Mouse (Mus musculus) 416B (cell line): Measurements from ENCODE around the gene Zfp113.

Source experiments
- DNase-seq: peaks from one replicate; pipeline ENCODE4 v3.0.0; 2011; ENCODE audit warnings: low read depth

Gene Zfp113

GRCm38 (mm10) chr5:138155443-138155976 lies at the start of gene Zfp113:
TSS of gene Zfp113 (minus strand) at chr5:138155744.
- peak; percentile 99 for DNase-seq

GRCm38 (mm10) chr5:138202086-138202485 lies 46.5 kb upstream of the Zfp113 start:
- DNase-seq = no peak

GRCm38 (mm10) chr5:138199576-138199975 lies 44.0 kb upstream of the Zfp113 start:
- DNase-seq = peak; percentile 53

- peak; percentile 61 for DNase-seq
Observed at GRCm38 (mm10) chr5:138195463-138195862, 39.9 kb upstream of the Zfp113 start.

- peak; percentile 71 for DNase-seq
Observed at GRCm38 (mm10) chr5:138194755-138195345, 39.3 kb upstream of the Zfp113 start.

- peak; percentile 97 for DNase-seq
Observed at GRCm38 (mm10) chr5:138193771-138194727, 38.5 kb upstream of the Zfp113 start, which contains the start of gene Mblac1. TSS of gene Mblac1 (plus strand) at chr5:138194314.

GRCm38 (mm10) chr5:138187661-138188306 lies 32.2 kb upstream of the Zfp113 start:
- peak; percentile 92 for DNase-seq

GRCm38 (mm10) chr5:138186950-138187638 lies 31.6 kb upstream of the Zfp113 start, which contains the start of the genes Taf6 and Cnpy4:
TSS of gene Taf6 (minus strand) at chr5:138187451.
TSS of gene Cnpy4 (plus strand) at chr5:138187485.
- DNase-seq = peak; percentile 94

GRCm38 (mm10) chr5:138173217-138173616 lies 17.7 kb upstream of the Zfp113 start:
- peak; percentile 90 for DNase-seq

GRCm38 (mm10) chr5:138171695-138172491 lies 16.3 kb upstream of the Zfp113 start, which contains the start of the genes Ap4m1 and Mcm7:
TSS of gene Ap4m1 (plus strand) at chr5:138172002.
TSS of gene Mcm7 (minus strand) at chr5:138172422.
- DNase-seq = peak; percentile 99

- DNase-seq = peak; percentile 99
Observed at GRCm38 (mm10) chr5:138170936-138171561, 15.5 kb upstream of the Zfp113 start.

GRCm38 (mm10) chr5:138165594-138165993 lies 10.1 kb upstream of the Zfp113 start:
- no peak for DNase-seq

- DNase-seq = no peak
Observed at GRCm38 (mm10) chr5:138163610-138164009, 8.1 kb upstream of the Zfp113 start.

- DNase-seq = no peak
Observed at GRCm38 (mm10) chr5:138163046-138163445, 7.5 kb upstream of the Zfp113 start.

- peak; percentile 94 for DNase-seq
Observed at GRCm38 (mm10) chr5:138160842-138161665, 5.5 kb upstream of the Zfp113 start, which contains the start of gene Cops6. TSS of gene Cops6 (plus strand) at chr5:138161071.

- DNase-seq = no peak
Observed at GRCm38 (mm10) chr5:138160224-138160762, 4.7 kb upstream of the Zfp113 start.

- no peak for DNase-seq
Observed at GRCm38 (mm10) chr5:138154390-138154789, 1.2 kb downstream of the Zfp113 start.

- peak; percentile 36 for DNase-seq
Observed at GRCm38 (mm10) chr5:138138585-138138984, 17.0 kb downstream of the Zfp113 start.
